Mouse (Mus musculus): Measurements from ENCODE around the gene S100a14. TPM values are rescaled to one million over a fixed set of nuclear protein-coding genes. Genes with fewer than 3 reads are reported as not detected.
A peak's percentile ranks its signal among the peaks of the same experiment; 100 is the strongest.

The S100a14 gene
- total and polyA plus RNA-seq, 2 experiments = not detected

GRCm38 (mm10) chr3:90493831-90494540 lies 32.7 kb upstream of the S100a14 start:
- Histone ChIP-seq H3K36me3 (ENCODE audit: control insufficient read depth, insufficient read depth, low read length) (peaks cover 28% of the 10 kb centered on the region), H3K4me1 (ENCODE audit: control insufficient read depth, insufficient read depth, low read length) (peaks cover 16% of the 10 kb centered on the region), H3K27me3 (ENCODE audit: control insufficient read depth, insufficient read depth, low read length) (no peaks in the 10 kb centered on the region), H3K27ac (replicated peaks; ENCODE audit: insufficient read depth, low read depth, low read length) (peak overlapping the region; percentile 56), H3K4me3 (ENCODE audit: insufficient read depth, low read depth, low read length) (no peak overlapping the region), H3K9ac (ENCODE audit: low read depth, low read length) (no peak overlapping the region), H3K79me2 (ENCODE audit: control insufficient read depth, insufficient read depth, low read length) (peaks cover 5% of the 10 kb centered on the region; the same call in 1 of the 2 replicates)
- TF ChIP-seq POLR2A (IDR thresholded peaks at IDR 0.05; ENCODE audit: extremely low read depth, insufficient read depth, low read length) (no peak), CTCF (IDR thresholded peaks at IDR 0.05; ENCODE audit: low read depth, low read length) (no peak)
- peak; percentile 97 for DNase-seq (ENCODE audit: extremely low read depth, low read depth, low spot score)
- 24% methylated on average over 4 of the region's 4 CpGs for WGBS

GRCm38 (mm10) chr3:90495850-90496525 lies 30.7 kb upstream of the S100a14 start:
- H3K36me3 ChIP-seq (ENCODE audit: control insufficient read depth, insufficient read depth, low read length) = peaks cover 38% of the 10 kb centered on the region
- H3K27me3 ChIP-seq (ENCODE audit: control insufficient read depth, insufficient read depth, low read length) = no peaks in the 10 kb centered on the region
- no peak for TF ChIP-seq POLR2A (IDR thresholded peaks at IDR 0.05; ENCODE audit: extremely low read depth, insufficient read depth, low read length)
- no peak for TF ChIP-seq CTCF (IDR thresholded peaks at IDR 0.05; ENCODE audit: low read depth, low read length)
- H3K9ac ChIP-seq (ENCODE audit: low read depth, low read length) = no peak overlapping the region
- no peak overlapping the region for H3K4me3 ChIP-seq (ENCODE audit: insufficient read depth, low read depth, low read length)
- DNase-seq (ENCODE audit: extremely low read depth, low read depth, low spot score) = peak; percentile 51
- peaks cover 12% of the 10 kb centered on the region for H3K4me1 ChIP-seq (ENCODE audit: control insufficient read depth, insufficient read depth, low read length)
- 91% methylated on average over 7 of the region's 7 CpGs for WGBS
- no peak overlapping the region for H3K27ac ChIP-seq (replicated peaks; ENCODE audit: insufficient read depth, low read depth, low read length)
- H3K79me2 ChIP-seq (ENCODE audit: control insufficient read depth, insufficient read depth, low read length) = no peaks in the 10 kb centered on the region

GRCm38 (mm10) chr3:90497597-90497996 lies 29.1 kb upstream of the S100a14 start:
- no peaks in the 10 kb centered on the region for H3K79me2 ChIP-seq (ENCODE audit: control insufficient read depth, insufficient read depth, low read length)
- DNase-seq (ENCODE audit: extremely low read depth, low read depth, low spot score) = no peak
- TF ChIP-seq POLR2A (IDR thresholded peaks at IDR 0.05; ENCODE audit: extremely low read depth, insufficient read depth, low read length) (no peak), CTCF (IDR thresholded peaks at IDR 0.05; ENCODE audit: low read depth, low read length) (no peak)

GRCm38 (mm10) chr3:90503444-90503843 lies 23.2 kb upstream of the S100a14 start:
- H3K79me2 ChIP-seq (ENCODE audit: control insufficient read depth, insufficient read depth, low read length) = no peaks in the 10 kb centered on the region; the same call in 1 of the 2 replicates
- H3K4me1 ChIP-seq (ENCODE audit: control insufficient read depth, insufficient read depth, low read length) = peaks cover 8% of the 10 kb centered on the region
- no peaks in the 10 kb centered on the region for H3K27me3 ChIP-seq (ENCODE audit: control insufficient read depth, insufficient read depth, low read length)
- no peak overlapping the region for H3K9ac ChIP-seq (ENCODE audit: low read depth, low read length)
- H3K36me3 ChIP-seq (ENCODE audit: control insufficient read depth, insufficient read depth, low read length) = peaks cover 73% of the 10 kb centered on the region
- H3K27ac ChIP-seq (replicated peaks; ENCODE audit: insufficient read depth, low read depth, low read length) = no peak overlapping the region
- H3K4me3 ChIP-seq (ENCODE audit: insufficient read depth, low read depth, low read length) = no peak overlapping the region
- WGBS = 88% methylated on average over 4 of the region's 4 CpGs
- no peak for TF ChIP-seq POLR2A (IDR thresholded peaks at IDR 0.05; ENCODE audit: extremely low read depth, insufficient read depth, low read length)
- no peak for TF ChIP-seq CTCF (IDR thresholded peaks at IDR 0.05; ENCODE audit: low read depth, low read length)
- DNase-seq (ENCODE audit: extremely low read depth, low read depth, low spot score) = no peak

More at GRCm38 (mm10) chr3:90497597-90497996, 29.1 kb upstream of the S100a14 start:
- peaks cover 12% of the 10 kb centered on the region for H3K4me1 ChIP-seq (ENCODE audit: control insufficient read depth, insufficient read depth, low read length)
- H3K4me3 ChIP-seq (ENCODE audit: insufficient read depth, low read depth, low read length) = no peak overlapping the region
- H3K36me3 ChIP-seq (ENCODE audit: control insufficient read depth, insufficient read depth, low read length) = peaks cover 53% of the 10 kb centered on the region
- H3K27me3 ChIP-seq (ENCODE audit: control insufficient read depth, insufficient read depth, low read length) = no peaks in the 10 kb centered on the region
- no peak overlapping the region for H3K9ac ChIP-seq (ENCODE audit: low read depth, low read length)
- H3K27ac ChIP-seq (replicated peaks; ENCODE audit: insufficient read depth, low read depth, low read length) = no peak overlapping the region

- no peak overlapping the region for H3K9ac ChIP-seq (ENCODE audit: low read depth, low read length)
- 97% methylated on average over 5 of the region's 5 CpGs for WGBS
- peaks cover 60% of the 10 kb centered on the region for H3K36me3 ChIP-seq (ENCODE audit: control insufficient read depth, insufficient read depth, low read length)
- H3K27me3 ChIP-seq (ENCODE audit: control insufficient read depth, insufficient read depth, low read length) = no peaks in the 10 kb centered on the region
- H3K4me3 ChIP-seq (ENCODE audit: insufficient read depth, low read depth, low read length) = no peak overlapping the region
- TF ChIP-seq CTCF (IDR thresholded peaks at IDR 0.05; ENCODE audit: low read depth, low read length) (no peak), POLR2A (IDR thresholded peaks at IDR 0.05; ENCODE audit: extremely low read depth, insufficient read depth, low read length) (no peak)
- H3K27ac ChIP-seq (replicated peaks; ENCODE audit: insufficient read depth, low read depth, low read length) = no peak overlapping the region
- no peaks in the 10 kb centered on the region; the same call in 1 of the 2 replicates for H3K79me2 ChIP-seq (ENCODE audit: control insufficient read depth, insufficient read depth, low read length)
- H3K4me1 ChIP-seq (ENCODE audit: control insufficient read depth, insufficient read depth, low read length) = peaks cover 8% of the 10 kb centered on the region
- DNase-seq (ENCODE audit: extremely low read depth, low read depth, low spot score) = no peak
These were observed 21.4 kb upstream of the S100a14 start for GRCm38 (mm10) chr3:90505216-90505615.
